In the genomic region with DNA sequence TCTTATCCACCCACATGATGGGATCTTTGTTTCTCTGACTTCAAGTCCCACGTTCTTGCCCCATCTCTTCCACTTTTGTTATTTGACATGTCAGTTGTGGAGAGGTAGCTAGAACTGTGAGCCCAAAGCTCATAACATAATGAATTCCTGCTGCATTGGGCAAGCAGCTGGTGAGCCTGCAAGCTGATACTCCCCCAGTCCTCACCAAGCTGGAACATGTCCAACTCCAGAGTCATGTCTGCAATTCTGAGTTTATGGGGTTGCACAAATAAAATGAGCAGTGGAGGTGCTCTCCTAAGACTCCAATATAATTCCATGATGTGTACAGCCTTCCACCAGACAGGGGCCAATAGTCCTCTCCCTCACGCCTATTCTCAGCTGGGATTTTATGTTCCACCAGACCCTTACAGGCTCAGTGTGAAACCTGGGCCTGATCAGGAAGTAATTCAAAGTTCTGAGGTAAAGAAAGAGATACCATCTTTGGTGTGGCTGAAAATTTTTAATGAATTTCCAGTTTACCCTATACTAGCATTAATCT, we compare ENCODE assay signal across 20 mouse cellular contexts.
A peak's percentile ranks its signal among the peaks of the same experiment; 100 is the strongest.
DNase-seq lines count a peak whose midpoint lies in the region; ATAC-seq and TF ChIP-seq lines count a peak whose summit lies in the region.
"Had no signal": no experiment of that assay in that cellular context is flagged by ENCODE, and none has a peak within 500 bp of the region (broad histone marks: within the 10 kb centered on the region; RNA-seq: fewer than 3 reads in every experiment).

No protein-coding gene starts in this region.

- no peaks in the 10 kb centered on the region for H3K9me3 ChIP-seq in limb, embryonic 11.5 days (ENCODE audit: control insufficient read depth, low read length)
- H3K9me3 ChIP-seq in limb, embryonic 10.5 days (replicated peaks): no peaks in the 10 kb centered on the region
- H3K9me3 ChIP-seq in limb, embryonic 12.5 days: no peaks in the 10 kb centered on the region
- H3K9me3 ChIP-seq: heart, embryonic 15.5 days; hindbrain, embryonic 13.5 days; midbrain, embryonic 15.5 days; neural tube, embryonic 13.5 days; stomach, embryonic 15.5 days had no signal

- H3K27ac ChIP-seq in limb, embryonic 11.5 days (replicated peaks; ENCODE audit: low read depth, low read length): no peak overlapping the region
- H3K27ac ChIP-seq in limb, embryonic 10.5 days: no peak overlapping the region
- H3K27ac ChIP-seq in limb, embryonic 12.5 days: no peak overlapping the region
- no peak overlapping the region for H3K27ac ChIP-seq in thymus, adult 2 months (ENCODE audit: control insufficient read depth, insufficient read depth, low read length)
- H3K27ac ChIP-seq: heart, embryonic 15.5 days; hindbrain, embryonic 13.5 days; midbrain, embryonic 15.5 days; neural tube, embryonic 13.5 days; stomach, embryonic 15.5 days had no signal

- no peak overlapping the region for H3K4me3 ChIP-seq in limb, embryonic 11.5 days (ENCODE audit: low read depth, low read length)
- H3K4me3 ChIP-seq in limb, embryonic 10.5 days: no peak overlapping the region
- H3K4me3 ChIP-seq in limb, embryonic 12.5 days (replicated peaks): no peak overlapping the region
- no peak overlapping the region for H3K4me3 ChIP-seq in thymus, adult 2 months (ENCODE audit: control insufficient read depth, insufficient read depth, low read length)
- H3K4me3 ChIP-seq: erythroblast, embryonic 14.5 days; heart, embryonic 15.5 days; hindbrain, embryonic 13.5 days; midbrain, embryonic 15.5 days; neural tube, embryonic 13.5 days; stomach, embryonic 15.5 days had no signal

- POLR2A ChIA-PET in Patski (lab: Charles Lee): no interaction called here

- no peak for TF ChIP-seq CTCF in Patski (IDR thresholded peaks at IDR 0.05)
- TF ChIP-seq CTCF in thymus, adult 2 months (IDR thresholded peaks at IDR 0.05; ENCODE audit: borderline replicate concordance, control insufficient read depth, extremely low read depth, insufficient read depth, low read length, poor library complexity): no peak

- CTCF ChIA-PET in Patski (lab: Charles Lee): interaction anchor here (0.8 kb wide), 1 partner anchor 9 kb away, joined by 3 read pairs; no protein-coding TSS in a partner anchor

- no peaks in the 10 kb centered on the region for H3K4me1 ChIP-seq in limb, embryonic 11.5 days (ENCODE audit: control insufficient read depth, insufficient read depth, low read length)
- peaks cover 4% of the 10 kb centered on the region; the same call in 1 of the 2 replicates for H3K4me1 ChIP-seq in limb, embryonic 10.5 days
- H3K4me1 ChIP-seq in limb, embryonic 12.5 days (replicated peaks): no peaks in the 10 kb centered on the region; the same call in 1 of the 2 replicates
- H3K4me1 ChIP-seq in thymus, adult 2 months (replicated peaks; ENCODE audit: control insufficient read depth, insufficient read depth, low read length): no peaks in the 10 kb centered on the region
- H3K4me1 ChIP-seq: heart, embryonic 15.5 days; hindbrain, embryonic 13.5 days; midbrain, embryonic 15.5 days; neural tube, embryonic 13.5 days; stomach, embryonic 15.5 days had no signal

- no peak for DNase-seq in frontal cortex, postnatal 25 days (ENCODE audit: low spot score in 2 of 2)
- DNase-seq in limb, embryonic 11.5 days (ENCODE audit: low spot score): peak; percentile 49
- DNase-seq in limb, embryonic 10.5 days (ENCODE audit: low spot score): no peak
- peak; percentile 4 for DNase-seq in Patski (ENCODE audit: low read depth, low spot score)
- no peak for DNase-seq in urinary bladder, postnatal 36 days (ENCODE audit: low spot score in 2 of 2)
- DNase-seq in thymus, adult 2 months: no peak
- DNase-seq: cerebellum, adult 8-10 months; gastrocnemius, postnatal 36 days; kidney, postnatal 14 days; lung, postnatal 14 days; right cerebral cortex, postnatal 4 days had no signal

- H3K9ac ChIP-seq in limb, embryonic 11.5 days (ENCODE audit: low read length): no peak overlapping the region
- no peak overlapping the region for H3K9ac ChIP-seq in limb, embryonic 12.5 days (replicated peaks)
- H3K9ac ChIP-seq: heart, embryonic 15.5 days; hindbrain, embryonic 13.5 days; midbrain, embryonic 15.5 days; neural tube, embryonic 13.5 days; stomach, embryonic 15.5 days had no signal

- no peaks in the 10 kb centered on the region for H3K36me3 ChIP-seq in limb, embryonic 11.5 days (ENCODE audit: control insufficient read depth, insufficient read depth, low read length)
- no peaks in the 10 kb centered on the region for H3K36me3 ChIP-seq in limb, embryonic 10.5 days
- H3K36me3 ChIP-seq in limb, embryonic 12.5 days: no peaks in the 10 kb centered on the region
- no peaks in the 10 kb centered on the region for H3K36me3 ChIP-seq in thymus, adult 2 months (ENCODE audit: control insufficient read depth, insufficient read depth, low read length)
- H3K36me3 ChIP-seq: heart, embryonic 15.5 days; hindbrain, embryonic 13.5 days; midbrain, embryonic 15.5 days; neural tube, embryonic 13.5 days; stomach, embryonic 15.5 days had no signal

- in situ Hi-C loops in Patski (cut with MboI; ENCODE audit: low pct_unique_long_range_greater_than_20kb): no loop called here

- ATAC-seq in frontal cortex, adult (ENCODE audit: low TSS enrichment): peak; percentile 64; the same call in 1 of the 2 replicates
- peak; percentile 68 for ATAC-seq in limb, embryonic 11.5 days (ENCODE audit: insufficient number of reproducible peaks, low FRiP score, low TSS enrichment, low read depth)
- no peak for ATAC-seq in Patski
- peak; percentile 94 for ATAC-seq in limb, embryonic 12.5 days (ENCODE audit: insufficient number of reproducible peaks, insufficient read depth, low FRiP score, low TSS enrichment, low read depth)
- ATAC-seq: midbrain, embryonic 15.5 days had no signal

- TF ChIP-seq POLR2A in thymus, adult 2 months (IDR thresholded peaks at IDR 0.05; ENCODE audit: control insufficient read depth, extremely low read depth, insufficient read depth, low read length, poor library complexity): no peak

- no peak overlapping the region for H3K4me2 ChIP-seq in limb, embryonic 11.5 days (ENCODE audit: low read depth, severe bottlenecking)
- H3K4me2 ChIP-seq in limb, embryonic 12.5 days: no peak overlapping the region
- H3K4me2 ChIP-seq: heart, embryonic 15.5 days; hindbrain, embryonic 13.5 days; liver, embryonic 11.5 days; midbrain, embryonic 15.5 days; neural tube, embryonic 13.5 days; stomach, embryonic 15.5 days had no signal

- 37% methylated on average over 2 of the region's 2 CpGs for WGBS in limb, embryonic 11.5 days
- 69% methylated on average over 2 of the region's 2 CpGs for WGBS in limb, embryonic 10.5 days
- WGBS in limb, embryonic 12.5 days: 18% methylated on average over 2 of the region's 2 CpGs
- WGBS in thymus, adult 2 months: 57% methylated on average over 2 of the region's 2 CpGs

- H3K27me3 ChIP-seq in limb, embryonic 11.5 days (ENCODE audit: control insufficient read depth, insufficient read depth, low read length): no peaks in the 10 kb centered on the region
- no peaks in the 10 kb centered on the region for H3K27me3 ChIP-seq in limb, embryonic 10.5 days (ENCODE audit: low read depth, poor library complexity, severe bottlenecking)
- no peaks in the 10 kb centered on the region for H3K27me3 ChIP-seq in Patski
- H3K27me3 ChIP-seq in limb, embryonic 12.5 days: no peaks in the 10 kb centered on the region
- H3K27me3 ChIP-seq in thymus, adult 2 months (ENCODE audit: control insufficient read depth, insufficient read depth, low read length): no peaks in the 10 kb centered on the region
- H3K27me3 ChIP-seq: heart, embryonic 15.5 days; hindbrain, embryonic 13.5 days; midbrain, embryonic 15.5 days; neural tube, embryonic 13.5 days; stomach, embryonic 15.5 days had no signal

Comparison
In these comparisons a context has a peak if more than half of its experiments do, and no peak if none do; other contexts are left out.
1. DNase-seq: peak in limb, embryonic 11.5 days (single experiment) and Patski (single experiment); none in frontal cortex, postnatal 25 days (0 of 2), limb, embryonic 10.5 days (single experiment), urinary bladder, postnatal 36 days (0 of 2) and thymus, adult 2 months (single experiment).